Mouse (Mus musculus) MEL (cell line): ENCODE results near the gene Coro2b. TPM values are rescaled to one million over a fixed set of nuclear protein-coding genes. Genes with fewer than 3 reads are reported as not detected.

Source experiments
- DNase-seq: peaks from one replicate; pipeline ENCODE4 v3.0.0; 2011; ENCODE audit warnings: low read depth, low spot score
- H3K27ac ChIP-seq: 2 replicates; pipeline ENCODE4 v1.5.1; 2012; ENCODE audit warnings: low read depth, mild to moderate bottlenecking, control low read depth, low read length, moderate library complexity; ENCODE audit not compliant: control insufficient read depth
- H3K27me3 ChIP-seq, 2 experiments: fragments of 150-350 bp in 1 of 2; sonication (generic) in 1 of 2; 2 replicates each; pipeline ENCODE4 v1.6.1; 2012; ENCODE audit warnings: low read length in 2 of 2, mild to moderate bottlenecking in 2 of 2, improper control_type of control experiment in 1 of 2, moderate library complexity in 1 of 2; ENCODE audit not compliant: insufficient read depth in 2 of 2, control insufficient read depth in 1 of 2
- H3K36me3 ChIP-seq, 2 experiments: 2 replicates each; pipeline ENCODE4 v1.6.1; 2012 to 2014; ENCODE audit warnings: low read length in 2 of 2, improper control_type of control experiment in 1 of 2, inconsistent platforms in 1 of 2, mild to moderate bottlenecking in 1 of 2; ENCODE audit not compliant: insufficient read depth in 2 of 2, control insufficient read depth in 1 of 2
- H3K4me1 ChIP-seq, 2 experiments: fragments of 150-350 bp in 1 of 2; sonication (generic) in 1 of 2; 2 replicates each; pipeline ENCODE4 v1.6.1; 2012; ENCODE audit warnings: low read length in 2 of 2, improper control_type of control experiment in 1 of 2, mild to moderate bottlenecking in 1 of 2; ENCODE audit not compliant: insufficient read depth in 2 of 2, control insufficient read depth in 1 of 2
- H3K4me3 ChIP-seq, 2 experiments: fragments of 150-350 bp in 1 of 2; sonication (generic) in 1 of 2; 2 replicates each; pipeline ENCODE4 v1.5.1; 2012; ENCODE audit warnings: low read depth in 2 of 2, low read length in 2 of 2, mild to moderate bottlenecking in 2 of 2, moderate library complexity in 2 of 2, control low read depth in 1 of 2, improper control_type of control experiment in 1 of 2; ENCODE audit not compliant: control insufficient read depth in 1 of 2, insufficient read depth in 1 of 2
- H3K79me2 ChIP-seq: 2 replicates; pipeline ENCODE4 v1.6.1; 2012; ENCODE audit warnings: mild to moderate bottlenecking, low read length, moderate library complexity; ENCODE audit not compliant: control insufficient read depth, poor library complexity, insufficient read depth
- H3K9ac ChIP-seq: 2 replicates; pipeline ENCODE4 v1.6.1; 2012; ENCODE audit warnings: low read depth, mild to moderate bottlenecking, control low read depth, low read length, moderate library complexity; ENCODE audit not compliant: control insufficient read depth, poor library complexity, severe bottlenecking
- H3K9me3 ChIP-seq: fragments of 150-350 bp; sonication (generic); replicated peaks from 2 replicates; pipeline ENCODE4 v1.6.1; 2012; ENCODE audit warnings: mild to moderate bottlenecking, low read length, improper control_type of control experiment, moderate library complexity; ENCODE audit not compliant: insufficient read depth
- BHLHE40 ChIP-seq: IDR thresholded peaks from 2 replicates; pipeline ENCODE4 v1.6.1; 2012; ENCODE audit warnings: low read depth, mild to moderate bottlenecking, inconsistent platforms, low read length, improper control_type of control experiment, borderline replicate concordance
- CHD1 ChIP-seq: IDR thresholded peaks from 2 replicates; pipeline ENCODE4 v1.6.1; 2012; ENCODE audit warnings: low read depth, mild to moderate bottlenecking, inconsistent platforms, low read length, improper control_type of control experiment
- CHD2 ChIP-seq: IDR thresholded peaks from 2 replicates; pipeline ENCODE4 v1.6.1; 2011; ENCODE audit warnings: low read length, improper control_type of control experiment
- E2F4 ChIP-seq: IDR thresholded peaks from 2 replicates; pipeline ENCODE4 v1.6.1; 2011; ENCODE audit warnings: low read depth, low read length, improper control_type of control experiment, borderline replicate concordance
- ELF1 ChIP-seq: IDR thresholded peaks from 2 replicates; pipeline ENCODE4 v1.6.1; 2014; ENCODE audit warnings: low read depth, mild to moderate bottlenecking, inconsistent platforms, low read length, improper control_type of control experiment, moderate library complexity
- EP300 ChIP-seq, 2 experiments: IDR thresholded peaks; 2 replicates each; pipeline ENCODE4 v1.6.1; 2011; ENCODE audit warnings: improper control_type of control experiment in 2 of 2, low read length in 2 of 2, low read depth in 1 of 2, mild to moderate bottlenecking in 1 of 2
- ETS1 ChIP-seq: IDR thresholded peaks from 2 replicates; pipeline ENCODE4 v1.6.1; 2012; ENCODE audit warnings: low read depth, mild to moderate bottlenecking, inconsistent platforms, low read length, improper control_type of control experiment, moderate library complexity
- GATA1 ChIP-seq: IDR thresholded peaks from 2 replicates; pipeline ENCODE4 v1.6.1; 2011; ENCODE audit warnings: low read depth, low read length, improper control_type of control experiment
- HCFC1 ChIP-seq: IDR thresholded peaks from 2 replicates; pipeline ENCODE4 v1.6.1; 2012; ENCODE audit warnings: low read depth, mild to moderate bottlenecking, inconsistent platforms, low read length, improper control_type of control experiment, moderate library complexity
- JUND ChIP-seq: IDR thresholded peaks from 2 replicates; pipeline ENCODE4 v1.6.1; 2011; ENCODE audit warnings: low read depth, mild to moderate bottlenecking, improper control_type of control experiment, low read length
- KAT2A ChIP-seq: conservative IDR thresholded peaks from 2 replicates; pipeline ENCODE4 v1.6.1; 2012; ENCODE audit warnings: low read depth, low read length, improper control_type of control experiment, inconsistent platforms
- MAZ ChIP-seq: IDR thresholded peaks from 2 replicates; pipeline ENCODE4 v1.6.1; 2012; ENCODE audit warnings: low read depth, mild to moderate bottlenecking, inconsistent platforms, low read length, improper control_type of control experiment
- MXI1 ChIP-seq: IDR thresholded peaks from 2 replicates; pipeline ENCODE4 v1.6.1; 2011; ENCODE audit warnings: mild to moderate bottlenecking, low read depth, low read length, improper control_type of control experiment
- MYB ChIP-seq: IDR thresholded peaks from 2 replicates; pipeline ENCODE4 v1.6.1; 2011; ENCODE audit warnings: mild to moderate bottlenecking, low read depth, low read length, improper control_type of control experiment
- NRF1 ChIP-seq: IDR thresholded peaks from 2 replicates; pipeline ENCODE4 v1.6.1; 2014; ENCODE audit warnings: low read depth, mild to moderate bottlenecking, inconsistent platforms, low read length, improper control_type of control experiment, moderate library complexity; ENCODE audit not compliant: poor library complexity, insufficient read depth, severe bottlenecking
- RAD21 ChIP-seq: IDR thresholded peaks from 2 replicates; pipeline ENCODE4 v1.6.1; 2011; ENCODE audit warnings: mild to moderate bottlenecking, low read depth, low read length, improper control_type of control experiment
- SMC3 ChIP-seq: IDR thresholded peaks from 2 replicates; pipeline ENCODE4 v1.6.1; 2011; ENCODE audit warnings: low read depth, low read length, improper control_type of control experiment
- TAL1 ChIP-seq: IDR thresholded peaks from 2 replicates; pipeline ENCODE4 v1.6.1; 2012; ENCODE audit warnings: mild to moderate bottlenecking, inconsistent platforms, low read length, moderate library complexity, mixed read lengths
- TCF12 ChIP-seq: IDR thresholded peaks from 2 replicates; pipeline ENCODE4 v1.6.1; 2014; ENCODE audit warnings: low read depth, mild to moderate bottlenecking, inconsistent platforms, low read length, improper control_type of control experiment, moderate library complexity
- USF1 ChIP-seq: IDR thresholded peaks from 2 replicates; pipeline ENCODE4 v1.6.1; 2014; ENCODE audit warnings: low read depth, mild to moderate bottlenecking, inconsistent platforms, low read length, improper control_type of control experiment, moderate library complexity
- USF2 ChIP-seq, 2 experiments: IDR thresholded peaks; 2 replicates each; pipeline ENCODE4 v1.6.1; 2011 to 2012; ENCODE audit warnings: improper control_type of control experiment in 2 of 2, low read length in 2 of 2, borderline replicate concordance in 1 of 2, inconsistent platforms in 1 of 2, low read depth in 1 of 2, mild to moderate bottlenecking in 1 of 2; ENCODE audit not compliant: insufficient read depth in 1 of 2
- ZC3H11A ChIP-seq: IDR thresholded peaks from 2 replicates; pipeline ENCODE4 v1.6.1; 2012; ENCODE audit warnings: low read depth, mild to moderate bottlenecking, inconsistent platforms, low read length, improper control_type of control experiment
- ZKSCAN1 ChIP-seq: IDR thresholded peaks from 2 replicates; pipeline ENCODE4 v1.6.1; 2012; ENCODE audit warnings: low read depth, mild to moderate bottlenecking, inconsistent platforms, low read length, improper control_type of control experiment, moderate library complexity
- ZMIZ1 ChIP-seq: IDR thresholded peaks from 2 replicates; pipeline ENCODE4 v1.6.1; 2012; ENCODE audit warnings: low read depth, mild to moderate bottlenecking, inconsistent platforms, low read length, improper control_type of control experiment, moderate library complexity
- ZNF384 ChIP-seq: IDR thresholded peaks from 2 replicates; pipeline ENCODE4 v1.6.1; 2012; ENCODE audit warnings: low read depth, mild to moderate bottlenecking, inconsistent platforms, low read length, improper control_type of control experiment
- polyA plus RNA-seq, 2 experiments: library from polyadenylated mRNA; stranded (reverse) in 1 of 2; unstranded in 1 of 2; fragments of >175 nt in 1 of 2; fragments of >200 nt in 1 of 2; gene quantifications; 2 replicates each; pipeline versions ENCODE4 v1.2.1 to v1.2.4; 2012; ENCODE audit warnings: low replicate concordance in 2 of 2, low read depth in 1 of 2; ENCODE audit not compliant: insufficient read length in 2 of 2, insufficient read depth in 1 of 2, missing spikeins in 1 of 2
- total RNA-seq: library from RNA; depleted of rRNA; stranded (reverse); fragments of 300-350 nt; gene quantifications from 2 replicates; pipeline ENCODE4 v1.2.3, GENCODE M21; 2012

The Coro2b gene
- total and polyA plus RNA-seq, 3 experiments = not detected

- no peak overlapping the region for H3K27ac ChIP-seq
- no peak overlapping the region for H3K4me3 ChIP-seq
- H3K9me3 ChIP-seq = no peaks in the 10 kb centered on the region
- TF ChIP-seq SMC3 (no peak), EP300 (IDR thresholded peaks at IDR 0.05; ENCODE audit: low read depth in 1 of 2, low read length in 2 of 2) (no peak), TAL1 (no peak), MAZ (no peak), ZNF384 (no peak), ELF1 (no peak), HCFC1 (no peak), E2F4 (no peak), ETS1 (no peak), BHLHE40 (no peak), TCF12 (no peak), KAT2A (no peak), CHD1 (no peak), RAD21 (no peak), JUND (no peak)
- peaks cover 6 to 10% of the 10 kb centered on the region in 2 experiments for H3K27me3 ChIP-seq
- no peak overlapping the region for H3K9ac ChIP-seq
- H3K79me2 ChIP-seq = no peaks in the 10 kb centered on the region
- DNase-seq = no peak
- no peaks in the 10 kb centered on the region for H3K4me1 ChIP-seq
- H3K36me3 ChIP-seq = no peaks in the 10 kb centered on the region
Measured at GRCm38 (mm10) chr9:62484107-62484506, 52.7 kb downstream of the Coro2b start.

- TF ChIP-seq RAD21 = no peak
- Histone ChIP-seq H3K27me3 (peaks cover 6 to 10% of the 10 kb centered on the region in 2 experiments), H3K9ac (no peak overlapping the region)
Measured at GRCm38 (mm10) chr9:62482788-62483187, 54.1 kb downstream of the Coro2b start.

GRCm38 (mm10) chr9:62480898-62481642, 55.8 kb downstream of the Coro2b start:
- H3K9me3 ChIP-seq = no peaks in the 10 kb centered on the region
- no peaks in the 10 kb centered on the region for H3K36me3 ChIP-seq
- peaks cover 5 to 8% of the 10 kb centered on the region in 2 experiments for H3K27me3 ChIP-seq
- DNase-seq = no peak
- H3K4me1 ChIP-seq = no peaks in the 10 kb centered on the region
- no peaks in the 10 kb centered on the region for H3K79me2 ChIP-seq
- no peak overlapping the region for H3K27ac ChIP-seq
- H3K9ac ChIP-seq = no peak overlapping the region
- H3K4me3 ChIP-seq = no peak overlapping the region
- no peak for TF ChIP-seq EP300 (IDR thresholded peaks at IDR 0.05; ENCODE audit: low read depth in 1 of 2, low read length in 2 of 2)
- no peak for TF ChIP-seq ELF1
- no peak for TF ChIP-seq ETS1
- TF ChIP-seq E2F4 = no peak
- no peak for TF ChIP-seq MAZ
- TF ChIP-seq MYB = no peak
- TF ChIP-seq ZKSCAN1 = no peak
- no peak for TF ChIP-seq CHD2
- no peak for TF ChIP-seq ZMIZ1
- no peak for TF ChIP-seq TCF12
- no peak for TF ChIP-seq GATA1
- no peak for TF ChIP-seq TAL1
- no peak for TF ChIP-seq NRF1
- TF ChIP-seq USF1 = no peak
- TF ChIP-seq MXI1 = no peak
- TF ChIP-seq ZC3H11A = no peak
- TF ChIP-seq USF2 (IDR thresholded peaks at IDR 0.05; ENCODE audit: borderline replicate concordance in 1 of 2, insufficient read depth in 1 of 2, low read depth in 1 of 2, low read length in 2 of 2) = no peak

More at GRCm38 (mm10) chr9:62482788-62483187, 54.1 kb downstream of the Coro2b start:
- DNase-seq = no peak
- Histone ChIP-seq H3K27ac (no peak overlapping the region), H3K36me3 (no peaks in the 10 kb centered on the region), H3K9me3 (no peaks in the 10 kb centered on the region), H3K4me1 (no peaks in the 10 kb centered on the region), H3K79me2 (no peaks in the 10 kb centered on the region), H3K4me3 (no peak overlapping the region)
